Mouse (Mus musculus) spleen, postnatal 36 days (tissue): ENCODE measurements around the gene Olfr1160.
"Not testable (repeated sequence)": the region's sequence is repeated elsewhere in the genome, so short reads cannot be mapped to it uniquely, and the experiment has no call there.

ENCODE experiments used
- DNase-seq, 2 experiments: peaks; one replicate each; pipeline ENCODE4 v3.0.0; 2022; ENCODE audit warnings: low spot score in 2 of 2, mixed read lengths in 1 of 2

Olfr1160 gene

DNA sequence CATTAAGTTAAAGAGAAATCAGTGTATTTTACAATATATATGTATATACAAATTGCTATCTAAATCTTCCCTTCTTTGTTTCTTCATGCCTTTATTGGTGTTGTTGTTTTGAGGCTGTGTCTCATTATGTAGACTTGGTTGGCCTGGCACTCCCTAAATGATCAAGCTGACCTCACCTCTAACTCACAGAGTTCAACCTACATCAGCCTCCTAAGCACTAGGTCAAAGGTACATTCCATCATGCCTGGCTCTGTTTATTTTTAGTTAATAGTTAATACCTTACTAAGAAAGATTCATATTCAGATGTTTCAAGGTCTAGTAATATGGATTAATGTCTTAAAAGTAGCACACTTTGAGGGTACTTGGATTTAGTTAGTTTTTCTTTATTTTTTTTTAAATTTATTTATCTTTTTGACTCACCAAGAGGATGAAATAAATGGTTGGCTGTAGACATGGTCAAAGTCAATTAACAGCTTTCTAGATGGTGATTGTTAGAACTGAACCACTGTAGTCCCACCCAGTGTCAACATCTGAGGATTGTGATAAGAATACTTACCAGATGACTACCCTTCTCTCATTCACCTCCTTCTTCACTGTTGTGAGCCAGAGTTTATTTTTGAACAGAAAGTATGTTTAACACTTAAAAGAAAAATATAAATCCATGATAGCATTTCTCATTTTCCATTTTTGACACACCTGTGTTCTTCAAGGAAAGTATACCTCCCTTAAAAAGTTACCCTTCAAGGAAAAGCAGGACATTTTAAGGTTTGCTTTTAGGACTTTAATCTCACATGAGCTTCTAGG, at the start of gene Olfr1160:
Gene Olfr1160, minus strand, starts transcription at position 754 of the 804 bp plus-strand sequence.
- no peak for DNase-seq

DNA sequence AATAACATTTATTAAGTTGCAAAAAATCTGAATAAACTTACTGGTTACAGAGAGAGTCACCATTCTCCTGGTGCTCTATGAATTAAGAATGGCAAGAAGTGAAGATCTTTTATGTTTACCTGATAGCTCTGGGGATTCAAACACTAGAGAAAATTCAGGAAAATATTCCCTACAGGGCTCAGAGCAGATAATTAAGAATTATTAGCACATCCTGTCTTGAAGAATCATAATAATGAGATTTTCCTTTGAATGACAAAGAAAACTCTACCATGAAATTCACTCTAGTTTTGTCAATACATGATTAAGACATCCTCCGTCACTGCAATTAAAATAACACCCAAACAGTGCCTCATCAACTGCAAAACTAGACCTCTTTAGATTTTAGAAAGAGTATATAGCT, 43.0 kb upstream of the Olfr1160 start, which contains the start of gene Olfr1162:
Gene Olfr1162, minus strand, starts transcription at position 101 of the 400 bp plus-strand sequence.
- no peak for DNase-seq

DNA sequence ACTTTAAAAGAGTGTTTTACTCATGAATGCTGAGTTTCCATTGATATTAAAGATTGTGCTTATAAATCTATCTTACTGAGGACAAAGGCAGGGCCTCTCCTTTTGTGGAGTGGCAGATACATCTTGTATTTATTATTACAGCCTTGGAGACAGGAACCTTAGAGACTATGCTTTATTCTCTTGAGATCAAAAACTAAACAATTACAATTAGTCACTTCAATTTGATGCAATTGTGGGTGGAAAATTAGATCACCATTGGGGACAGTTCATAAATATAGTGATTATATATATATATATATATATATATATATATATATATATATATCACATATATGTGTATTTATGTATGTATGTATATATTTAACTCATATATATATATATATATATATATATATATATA, 29.5 kb upstream of the Olfr1160 start, which contains the start of gene Olfr73:
Gene Olfr73, minus strand, starts transcription at position 101 of the 400 bp plus-strand sequence.
- no peak for DNase-seq

DNA sequence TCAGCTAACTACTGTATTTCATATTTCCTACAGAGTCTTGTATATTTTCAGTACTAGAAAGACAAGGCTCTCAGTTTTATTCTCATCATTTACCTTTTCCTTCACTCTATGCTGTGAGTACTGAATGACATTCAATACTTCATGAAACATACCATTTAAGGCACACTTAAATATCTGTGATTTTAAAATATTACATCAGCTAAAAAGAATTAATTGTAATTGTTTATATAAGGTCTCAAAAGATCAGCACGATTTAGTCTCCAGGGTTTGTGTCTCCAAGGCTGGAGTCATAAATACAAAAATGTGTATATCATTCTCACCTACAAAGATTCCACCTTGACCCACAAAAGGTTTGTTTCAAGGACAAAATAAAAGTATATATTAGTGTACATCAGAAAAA, 14.4 kb upstream of the Olfr1160 start, which contains the start of gene Olfr1161:
Gene Olfr1161, plus strand, starts transcription at position 301 of the 400 bp plus-strand sequence.
- not testable (repeated sequence) for DNase-seq

DNA sequence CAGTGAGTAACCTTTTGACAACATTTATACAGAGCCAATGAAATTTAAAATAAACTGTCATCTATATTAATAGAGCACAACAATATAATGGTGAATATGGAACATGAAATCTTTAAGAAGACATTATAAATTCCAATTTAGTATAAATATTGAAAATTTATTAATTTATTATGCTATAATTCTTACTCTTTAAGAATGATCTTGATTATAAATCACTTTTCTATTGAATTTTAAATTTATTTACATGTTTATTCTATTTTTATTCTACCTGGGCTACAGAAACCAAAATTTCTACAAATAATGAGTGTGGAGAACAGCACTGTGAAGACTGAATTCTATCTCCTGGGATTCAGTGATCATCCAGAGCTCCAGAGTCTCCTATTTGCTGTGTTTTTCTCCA, 18.3 kb downstream of the Olfr1160 start, which contains the start of gene Olfr1158:
Gene Olfr1158, plus strand, starts transcription at position 301 of the 400 bp plus-strand sequence.
- no peak for DNase-seq

DNA sequence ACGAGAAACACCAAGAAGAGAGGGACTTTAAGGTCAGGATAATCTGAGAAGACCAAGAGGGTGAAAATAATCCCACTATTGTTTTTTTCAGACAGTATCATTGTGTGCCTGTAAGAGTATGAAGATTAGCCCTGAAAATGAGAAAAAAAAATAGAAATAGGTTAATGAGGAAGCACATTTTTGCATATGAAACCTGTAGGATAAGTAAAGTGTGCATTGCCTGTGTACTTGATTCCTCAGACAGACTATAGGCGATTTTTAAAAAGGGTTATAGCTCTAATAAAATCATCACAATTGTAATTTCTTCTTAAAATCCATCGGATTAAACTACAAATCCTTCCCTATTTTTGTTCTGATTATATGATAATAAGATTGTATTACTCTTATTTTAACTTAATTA, 33.5 kb downstream of the Olfr1160 start, which contains the start of gene Olfr74:
Gene Olfr74, minus strand, starts transcription at position 101 of the 400 bp plus-strand sequence.
- no peak for DNase-seq

DNA sequence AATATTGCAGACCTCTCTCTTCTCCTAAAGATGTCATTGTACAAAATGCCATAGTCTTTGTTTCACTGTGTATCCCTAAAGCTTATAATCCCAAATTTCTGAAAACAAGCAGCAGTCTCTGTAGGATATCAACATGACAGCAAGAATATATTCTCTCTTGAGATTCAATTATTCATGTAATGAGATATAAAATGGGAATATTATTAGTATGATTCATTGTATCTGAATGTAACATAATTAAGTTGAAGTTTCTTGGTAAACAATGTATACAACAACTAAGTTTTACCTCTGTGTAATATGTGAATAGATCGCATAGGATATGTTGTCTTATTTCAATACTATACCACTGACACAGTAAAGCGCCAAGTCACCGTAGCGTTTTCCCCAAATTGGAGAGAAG, 39.9 kb downstream of the Olfr1160 start, which contains the start of gene Olfr1157:
Gene Olfr1157, minus strand, starts transcription at position 101 of the 400 bp plus-strand sequence.
- DNase-seq: no peak

DNA sequence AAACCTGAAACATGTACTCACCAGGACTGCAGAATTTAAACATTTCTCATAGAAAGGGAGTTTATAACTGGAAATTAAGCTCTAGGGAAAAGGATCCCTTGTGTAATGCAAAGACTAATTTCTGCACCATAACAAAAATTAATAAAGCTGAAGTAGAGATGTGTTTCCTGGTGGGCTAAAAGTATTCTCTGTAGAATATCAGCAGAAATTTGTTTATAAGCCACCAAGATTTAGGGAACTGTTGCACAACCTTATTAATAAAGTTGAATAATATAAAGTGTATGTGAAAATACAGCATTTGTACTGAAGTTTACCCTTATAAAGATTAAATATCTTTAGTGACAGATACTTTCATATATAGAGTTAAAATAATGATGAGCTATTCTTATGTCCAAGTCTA, 55.1 kb downstream of the Olfr1160 start, which contains the start of gene Olfr1156:
Gene Olfr1156, minus strand, starts transcription at position 101 of the 400 bp plus-strand sequence.
- no peak for DNase-seq
